Mouse (Mus musculus) heart, postnatal 25 days (tissue): Measurements from ENCODE around the gene Rps6kc1. TPM values are rescaled to one million over a fixed set of nuclear protein-coding genes. Genes with fewer than 3 reads are reported as not detected.

Source experiments
- DNase-seq: peaks from one replicate; pipeline ENCODE4 v3.0.0; 2022; ENCODE audit warnings: low spot score
- intact Hi-C: fragments of 180-260 bp; cut with DNase I; formaldehyde crosslinking; loops from one replicate; pipeline ENCODE4 v1.15.1; 2025
- total RNA-seq, 2 experiments: library from RNA; stranded (reverse); gene quantifications; 2 replicates each; pipeline ENCODE4 v1.2.3; 2021

Gene Rps6kc1
- total RNA-seq, 2 experiments from 2014 or later = 16.6 to 16.9 TPM

- DNase-seq = no peak
- intact Hi-C loops = loop anchor here (2.0 to 10.0 kb wide), 2 partner anchors 533 to 651 kb away; no protein-coding TSS in a partner anchor
These were observed 214.0 kb downstream of the Rps6kc1 start for GRCm38 (mm10) chr1:190697576-190697975.

- DNase-seq = no peak
- intact Hi-C loops = loop anchor here (10.0 kb wide), 1 partner anchor 531 kb away; no protein-coding TSS in a partner anchor
These were observed 216.0 kb downstream of the Rps6kc1 start for GRCm38 (mm10) chr1:190695589-190695988.

- intact Hi-C loops = loop anchor here (10.0 kb wide), 1 partner anchor 526 kb away; no protein-coding TSS in a partner anchor
- DNase-seq = no peak
These were observed 220.9 kb downstream of the Rps6kc1 start for GRCm38 (mm10) chr1:190690528-190691262.

DNA sequence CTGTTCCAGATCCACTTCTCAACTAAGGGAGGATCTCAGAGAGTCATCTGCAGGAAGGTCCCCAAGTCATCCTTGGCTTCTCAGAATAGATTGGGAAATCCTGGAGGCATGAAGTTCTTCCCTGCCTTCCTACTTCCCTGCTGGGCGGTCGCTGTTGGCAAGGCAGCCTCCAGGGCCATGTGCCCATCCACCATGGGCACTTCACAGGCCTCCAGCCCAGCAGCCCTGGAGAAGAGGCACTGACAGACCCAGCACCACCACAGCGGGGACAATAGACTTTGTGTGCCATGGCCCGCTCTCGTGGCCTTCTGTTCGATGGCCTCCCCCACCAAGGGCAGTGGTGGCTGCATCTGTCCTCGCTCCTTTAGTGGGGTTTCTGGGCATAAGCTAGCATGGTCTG lies 228.5 kb downstream of the Rps6kc1 start:
- DNase-seq = no peak
- intact Hi-C loops = no loop called here

GRCm38 (mm10) chr1:190682021-190682926 lies 229.3 kb downstream of the Rps6kc1 start:
- no peak for DNase-seq
- intact Hi-C loops = no loop called here

GRCm38 (mm10) chr1:190675455-190675854 lies 236.1 kb downstream of the Rps6kc1 start:
- intact Hi-C loops = no loop called here
- no peak for DNase-seq

- intact Hi-C loops = no loop called here
- no peak for DNase-seq
These were observed 242.5 kb downstream of the Rps6kc1 start for GRCm38 (mm10) chr1:190669099-190669498.

GRCm38 (mm10) chr1:190667821-190668220 lies 243.7 kb downstream of the Rps6kc1 start:
- intact Hi-C loops = no loop called here
- DNase-seq = no peak

DNA sequence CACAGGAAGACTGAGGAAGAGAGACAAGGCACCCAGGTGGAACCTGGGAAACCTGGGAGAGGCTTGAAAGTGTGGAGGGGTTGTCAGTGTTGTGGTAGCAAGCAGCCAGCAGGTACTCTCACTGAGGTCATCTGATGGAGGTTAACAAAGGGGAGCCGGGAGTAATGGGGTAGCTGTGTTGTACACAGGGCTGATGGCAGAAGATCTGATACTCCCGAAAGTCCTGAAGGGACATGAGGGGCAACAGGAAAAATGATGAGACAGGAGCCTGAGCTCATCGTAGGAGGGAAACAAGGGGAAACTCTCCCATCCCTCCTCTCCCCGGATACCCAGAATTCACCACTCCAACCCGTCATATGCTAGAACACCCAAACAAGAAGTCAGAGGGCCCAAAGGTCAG lies 244.2 kb downstream of the Rps6kc1 start:
- DNase-seq = no peak
- intact Hi-C loops = no loop called here

DNA sequence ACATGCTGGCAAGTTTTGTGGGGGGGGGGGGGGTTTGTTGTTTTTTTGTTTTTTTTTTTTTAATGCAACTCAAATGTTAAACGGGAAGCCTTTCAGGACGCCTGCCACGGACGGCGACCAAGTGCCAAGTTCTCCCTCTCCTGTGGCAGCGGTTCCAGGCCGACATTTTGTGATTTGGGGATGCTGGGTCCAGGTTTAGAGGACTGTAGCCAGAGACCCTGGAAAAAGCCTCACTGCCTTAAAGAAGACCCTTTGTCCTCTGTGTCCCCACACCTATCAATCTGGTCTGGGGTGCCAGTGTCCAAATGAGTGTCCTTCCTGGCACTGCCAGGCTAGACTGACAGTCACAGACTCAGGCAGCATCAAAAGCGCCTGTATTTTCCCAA lies 246.1 kb downstream of the Rps6kc1 start:
- no peak for DNase-seq
- intact Hi-C loops = no loop called here

- intact Hi-C loops = no loop called here
These were observed 246.6 kb downstream of the Rps6kc1 start for GRCm38 (mm10) chr1:190664767-190665489.

DNA sequence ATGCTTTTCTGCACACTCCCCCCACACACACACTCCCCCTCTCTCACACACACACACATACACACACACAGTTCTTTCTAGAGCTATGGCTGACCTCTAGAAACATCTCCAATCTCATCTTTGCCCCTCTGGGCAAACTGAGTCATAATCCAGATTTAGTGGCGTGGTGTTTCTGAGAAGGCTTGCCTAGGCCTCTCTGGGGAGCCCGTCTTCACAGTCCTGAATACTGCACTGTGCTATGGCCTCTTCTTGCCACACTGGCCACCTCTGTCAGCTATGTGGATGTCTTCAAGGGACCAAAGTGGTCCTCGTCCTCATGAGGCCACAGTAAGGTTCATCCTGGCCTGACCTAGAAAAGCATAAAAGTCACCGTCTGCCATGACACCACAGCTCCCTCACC lies 247.6 kb downstream of the Rps6kc1 start:
- no peak for DNase-seq
- intact Hi-C loops = no loop called here

More at GRCm38 (mm10) chr1:190664767-190665489, 246.6 kb downstream of the Rps6kc1 start:
- DNase-seq = no peak

- DNase-seq = no peak
- intact Hi-C loops = no loop called here
These were observed 248.8 kb downstream of the Rps6kc1 start for GRCm38 (mm10) chr1:190662736-190663135.

DNA sequence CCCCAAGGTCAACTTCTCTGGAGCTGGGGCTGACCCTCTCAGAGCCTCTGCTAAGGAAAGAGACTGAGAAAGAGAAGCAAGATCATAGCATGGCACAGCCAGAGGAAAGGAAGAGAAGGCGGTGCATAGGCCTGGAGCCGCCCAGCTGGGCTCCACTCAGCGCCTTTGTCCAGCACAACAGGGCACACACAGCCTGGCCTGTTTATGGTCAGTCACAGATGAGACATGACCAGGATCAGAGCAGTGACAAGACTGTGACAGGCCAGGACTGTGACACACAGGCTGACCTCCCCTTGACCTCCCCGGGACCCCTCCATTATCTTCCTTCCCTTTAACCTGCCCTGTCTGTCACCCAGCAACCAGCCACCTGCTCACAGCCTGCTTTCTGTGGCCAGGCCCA lies 249.8 kb downstream of the Rps6kc1 start:
- no peak for DNase-seq
- intact Hi-C loops = no loop called here

DNA sequence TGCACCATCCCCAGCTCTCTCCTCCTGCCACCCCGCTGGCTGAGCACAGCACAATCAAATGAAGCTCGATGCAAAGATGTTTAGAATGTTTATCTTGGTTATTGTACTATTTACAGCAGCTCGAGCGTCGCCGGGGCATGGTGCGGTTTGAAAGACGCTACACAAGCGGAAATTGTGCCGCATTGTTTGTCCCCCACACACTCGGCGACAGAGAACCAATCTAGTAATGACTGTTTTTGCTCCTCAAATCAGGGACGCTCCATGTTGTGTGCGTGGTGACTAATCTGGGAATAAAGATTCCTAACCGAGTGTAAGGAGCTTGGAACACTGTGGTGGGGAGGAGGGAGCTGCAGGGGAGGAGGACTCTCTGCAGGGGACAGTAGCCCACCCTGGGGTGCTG lies 250.3 kb downstream of the Rps6kc1 start:
- no peak for DNase-seq
- intact Hi-C loops = no loop called here

DNA sequence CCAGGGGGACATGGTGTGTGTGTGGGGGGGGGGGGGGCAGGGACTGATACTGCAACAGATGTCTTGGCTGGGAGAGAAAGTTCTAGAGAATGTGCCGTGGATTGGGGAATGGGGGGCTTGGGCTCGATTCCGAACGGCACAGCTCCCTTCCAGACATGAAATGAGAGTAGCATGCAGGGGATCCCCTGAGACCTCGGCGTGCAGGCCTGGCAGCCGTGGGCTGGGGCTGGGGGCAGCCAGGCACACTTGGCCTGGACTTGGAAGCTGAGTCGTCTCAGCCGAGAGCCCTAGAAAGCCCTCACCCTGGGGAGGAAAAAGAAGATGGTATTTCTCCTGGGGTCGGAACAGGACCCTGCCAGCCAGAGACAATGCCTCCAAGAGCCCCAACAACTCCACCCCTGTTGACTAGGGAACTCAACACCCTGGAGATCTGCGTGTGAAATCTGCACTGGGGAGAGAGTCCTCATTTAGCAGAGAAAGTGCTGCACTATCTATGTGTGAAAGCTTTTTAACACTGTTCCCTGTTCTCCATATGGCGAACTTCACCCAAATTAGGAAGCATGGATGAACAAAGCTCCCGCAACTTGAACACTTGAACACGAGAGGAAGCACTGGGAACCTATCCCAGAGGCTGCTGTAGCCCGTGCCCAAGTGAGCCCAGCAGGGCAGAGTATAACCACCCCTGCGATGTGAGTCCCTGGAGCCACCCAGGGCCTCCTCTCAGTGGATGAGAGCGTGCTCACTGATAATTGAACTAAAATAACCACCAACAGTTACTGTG lies 251.7 kb downstream of the Rps6kc1 start:
- intact Hi-C loops = no loop called here
- DNase-seq = no peak

GRCm38 (mm10) chr1:190658266-190658665 lies 253.3 kb downstream of the Rps6kc1 start:
- intact Hi-C loops = no loop called here
- no peak for DNase-seq

DNA sequence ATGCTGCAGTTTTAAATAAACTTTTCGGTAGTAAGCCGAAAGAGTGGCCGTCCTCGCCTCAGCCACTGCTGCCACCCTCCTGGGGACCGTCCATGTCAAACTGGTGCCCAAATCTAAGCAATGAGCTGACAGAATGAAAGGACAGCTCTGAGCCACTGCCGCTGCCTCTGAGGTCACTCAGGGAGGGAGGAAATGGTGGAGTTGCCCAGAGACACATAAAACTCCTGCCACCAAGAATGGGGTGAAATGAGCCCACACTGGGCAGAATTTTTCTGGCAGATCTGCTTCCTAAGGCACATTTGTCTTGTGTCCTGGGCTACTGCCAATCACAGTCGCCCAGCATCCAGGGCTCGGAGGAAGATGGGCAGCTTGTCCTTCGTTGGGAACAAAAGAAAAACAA lies 255.5 kb downstream of the Rps6kc1 start:
- no peak for DNase-seq
- intact Hi-C loops = no loop called here

- intact Hi-C loops = no loop called here
- no peak for DNase-seq
These were observed 255.9 kb downstream of the Rps6kc1 start for GRCm38 (mm10) chr1:190655651-190656050.

- intact Hi-C loops = no loop called here
- DNase-seq = no peak
These were observed 256.5 kb downstream of the Rps6kc1 start for GRCm38 (mm10) chr1:190655081-190655480.
